Mouse (Mus musculus): ENCODE data around the gene Mettl3.

DNA sequence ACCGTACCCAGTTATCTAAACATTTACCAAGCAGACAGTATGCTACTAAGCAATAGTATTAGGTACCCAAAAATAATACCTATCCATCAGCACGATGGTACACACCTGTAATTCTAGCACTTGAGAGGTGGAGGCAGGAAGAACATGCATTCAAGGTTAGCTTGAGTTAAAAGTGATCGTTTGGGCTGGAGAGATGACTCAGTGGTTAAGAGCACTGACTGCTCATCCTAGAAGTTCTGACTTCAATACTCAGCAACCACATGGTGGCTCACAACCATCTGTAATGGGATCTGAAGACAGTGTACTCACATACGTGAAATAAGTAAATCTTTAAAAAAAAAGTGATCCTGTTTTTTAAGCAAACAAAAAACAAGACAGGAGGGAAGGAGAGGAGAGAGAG is 58.8 kb downstream of the Mettl3 start:
- TF ChIP-seq EP300 (IDR thresholded peaks at IDR 0.05; ENCODE audit: insufficient read depth, low read depth, low read length) (no peak), POLR2A (IDR thresholded peaks at IDR 0.05; ENCODE audit: insufficient read depth, low read length) (no peak)
